Mouse (Mus musculus) C2C12 (cell line): ENCODE measurements at regions not wholly inside any gene's neighbourhood (a gene's known extent, or its start where the extent isn't known, plus 50 kb on each side); places are given as distances from the start of the nearest gene placed in this dataset.

ENCODE experiments used
- H3K27me3 ChIP-seq: one replicate; pipeline ENCODE4 v1.6.1; 2011; ENCODE audit not compliant: control insufficient read depth, insufficient read depth, insufficient read length
- H3K36me3 ChIP-seq: one replicate; pipeline ENCODE4 v1.6.1; 2011; ENCODE audit not compliant: control insufficient read depth, insufficient read depth
- H3K4me3 ChIP-seq: one replicate; pipeline ENCODE4 v1.5.1; 2011; ENCODE audit warnings: mild to moderate bottlenecking, control low read depth; ENCODE audit not compliant: poor library complexity, insufficient read depth, severe bottlenecking
- H3K79me2 ChIP-seq: one replicate; pipeline ENCODE4 v1.6.1; 2011; ENCODE audit not compliant: control insufficient read depth, insufficient read depth
- H3K79me3 ChIP-seq: one replicate; pipeline ENCODE4 v1.6.1; 2011; ENCODE audit warnings: low read depth, control low read depth
- H3ac ChIP-seq: one replicate; pipeline ENCODE3; 2011; ENCODE audit warnings: low read depth; ENCODE audit not compliant: control insufficient read depth, insufficient read length
- CEBPB ChIP-seq: IDR thresholded peaks from one replicate; pipeline ENCODE4 v1.6.1; 2011; ENCODE audit warnings: low read depth, mild to moderate bottlenecking, control low read depth, moderate library complexity
- CTCF ChIP-seq: IDR thresholded peaks from one replicate; pipeline ENCODE4 v1.5.1; 2011; ENCODE audit not compliant: control insufficient read depth, insufficient read depth, insufficient read length

- no peaks in the 10 kb centered on the region for H3K36me3 ChIP-seq
- H3K27me3 ChIP-seq: peaks cover 4% of the 10 kb centered on the region
- no peaks in the 10 kb centered on the region for H3K79me3 ChIP-seq
- no peaks in the 10 kb centered on the region for H3K79me2 ChIP-seq
- no peak overlapping the region for H3K4me3 ChIP-seq
- TF ChIP-seq CEBPB: no peak
- TF ChIP-seq CTCF: peak; percentile 10
- no peak overlapping the region for H3ac ChIP-seq
Observed at GRCm38 (mm10) chr15:54677660-54678059, 793.0 kb downstream of the Gm7489 start.
